Mouse (Mus musculus) small intestine, adult 2 months (tissue): ENCODE data around the gene Ifna6. TPM values are rescaled to one million over a fixed set of nuclear protein-coding genes. Genes with fewer than 3 reads are reported as not detected.
A peak's percentile ranks its signal among the peaks of the same experiment; 100 is the strongest.

Experiments
- H3K27ac ChIP-seq: fragments of 200-500 bp; 2 replicates; pipeline ENCODE4 v1.5.1; 2012; ENCODE audit warnings: low read depth, low read length, control low read depth, inconsistent platforms; ENCODE audit not compliant: insufficient read depth
- H3K27me3 ChIP-seq: fragments of 200-500 bp; 2 replicates; pipeline ENCODE4 v1.6.1; 2012; ENCODE audit warnings: mild to moderate bottlenecking, moderate library complexity, low read length, inconsistent platforms; ENCODE audit not compliant: control insufficient read depth, insufficient read depth
- H3K36me3 ChIP-seq: fragments of 200-500 bp; 2 replicates; pipeline ENCODE4 v1.6.1; 2012; ENCODE audit warnings: mild to moderate bottlenecking, low read length, control low read depth, inconsistent platforms; ENCODE audit not compliant: control insufficient read depth, insufficient read depth
- H3K4me1 ChIP-seq: fragments of 200-500 bp; 2 replicates; pipeline ENCODE4 v1.6.1; 2012; ENCODE audit warnings: low read length, inconsistent platforms, mixed read lengths; ENCODE audit not compliant: control insufficient read depth, insufficient read depth, insufficient read length
- H3K4me3 ChIP-seq: fragments of 200-500 bp; 2 replicates; pipeline ENCODE4 v1.5.1; 2012; ENCODE audit warnings: low read depth, mild to moderate bottlenecking, control low read depth, inconsistent platforms, low read length, moderate library complexity
- CTCF ChIP-seq: fragments of 200-500 bp; IDR thresholded peaks from 2 replicates; pipeline ENCODE4 v1.5.1; 2012; ENCODE audit warnings: low read depth, mild to moderate bottlenecking, control low read depth, inconsistent platforms, low read length, moderate library complexity, mixed read lengths; ENCODE audit not compliant: insufficient replicate concordance, insufficient read length; ENCODE audit errors: extremely low read depth
- POLR2A ChIP-seq: fragments of 200-500 bp; IDR thresholded peaks from 2 replicates; pipeline ENCODE4 v1.6.1; 2012; ENCODE audit warnings: low read depth, mild to moderate bottlenecking, control low read depth, inconsistent platforms, low read length, moderate library complexity
- WGBS: fragments of 180-500 bp; shearing (Covaris S2); methylation state at CpG from one replicate; pipeline ENCODE4 v1.1.7; 2018; 5-methylcytosine and 5-hydroxymethylcytosine counted together
- polyA plus RNA-seq: library from polyadenylated mRNA; depleted of rRNA; stranded (reverse); fragments of >200 nt; gene quantifications from 2 replicates; pipeline ENCODE4 v1.2.3, GENCODE M21; 2012; rRNA removed

The Ifna6 gene
- polyA plus RNA-seq, 1 experiment = not detected

GRCm38 (mm10) chr4:88875435-88876095 lies 48.3 kb downstream of the Ifna6 start:
- 50% methylated on average over 4 of the region's 4 CpGs for WGBS
- Histone ChIP-seq H3K27ac (peak overlapping the region; percentile 7; the same call in 1 of the 2 replicates), H3K36me3 (no peaks in the 10 kb centered on the region), H3K27me3 (no peaks in the 10 kb centered on the region), H3K4me3 (no peak overlapping the region), H3K4me1 (peaks cover 13% of the 10 kb centered on the region; the same call in 1 of the 2 replicates)
- TF ChIP-seq CTCF (no peak), POLR2A (no peak)

- no peak overlapping the region for H3K4me3 ChIP-seq
- 77% methylated on average over 4 of the region's 4 CpGs for WGBS
- H3K27ac ChIP-seq = peak overlapping the region; percentile 46; the same call in 1 of the 2 replicates
- H3K36me3 ChIP-seq = no peaks in the 10 kb centered on the region
- H3K4me1 ChIP-seq = peaks cover 13% of the 10 kb centered on the region; the same call in 1 of the 2 replicates
- no peak for TF ChIP-seq POLR2A
- no peaks in the 10 kb centered on the region for H3K27me3 ChIP-seq
Observed at GRCm38 (mm10) chr4:88876520-88876919, 49.3 kb downstream of the Ifna6 start.

Other genes starting within 250 kb of the Ifna6 start
- gene Ifna9, start 235.0 kb upstream of the Ifna6 start, polyA plus RNA-seq = not detected in 2 replicates
- not detected in 2 replicates for gene Ifna12, start 224.0 kb upstream of the Ifna6 start, polyA plus RNA-seq
- gene C87499, start 193.0 kb upstream of the Ifna6 start, polyA plus RNA-seq = not detected in 2 replicates
- not detected in 2 replicates for gene Ifna13, start 183.0 kb upstream of the Ifna6 start, polyA plus RNA-seq
- not detected in 2 replicates for gene Ifna16, start 150.5 kb upstream of the Ifna6 start, polyA plus RNA-seq
- gene Ifna2, start 143.5 kb upstream of the Ifna6 start, polyA plus RNA-seq = not detected in 2 replicates
- gene Ifnab, start 136.1 kb upstream of the Ifna6 start, polyA plus RNA-seq = not detected in 2 replicates
- 0.68 TPM in 1 of 2 replicates, not detected in the other for gene Gm26566, start 105.6 kb upstream of the Ifna6 start, polyA plus RNA-seq
- gene Klhl9, start 105.0 kb upstream of the Ifna6 start, polyA plus RNA-seq = 6.5 and 11.3 TPM in 2 replicates
- not detected in 2 replicates for gene Gm13271, start 72.5 kb upstream of the Ifna6 start, polyA plus RNA-seq
- 0.08 TPM in 2 replicates for gene Gm13283, start 67.3 kb upstream of the Ifna6 start, polyA plus RNA-seq
- not detected in 2 replicates for gene Gm13290, start 53.6 kb upstream of the Ifna6 start, polyA plus RNA-seq
- not detected in 2 replicates for gene Gm13289, start 50.5 kb upstream of the Ifna6 start, polyA plus RNA-seq
- gene Gm13272, start 47.6 kb upstream of the Ifna6 start, polyA plus RNA-seq = not detected in 2 replicates
- gene Ifnz, start 45.3 kb upstream of the Ifna6 start, polyA plus RNA-seq = not detected in 2 replicates
- not detected in 2 replicates for gene Gm13276, start 41.7 kb upstream of the Ifna6 start, polyA plus RNA-seq
- gene Gm13277, start 38.8 kb upstream of the Ifna6 start, polyA plus RNA-seq = not detected in 2 replicates
- not detected in 2 replicates for gene Gm13278, start 35.9 kb upstream of the Ifna6 start, polyA plus RNA-seq
- gene Gm13275, start 32.9 kb upstream of the Ifna6 start, polyA plus RNA-seq = not detected in 2 replicates
- gene Gm13279, start 30.0 kb upstream of the Ifna6 start, polyA plus RNA-seq = not detected in 2 replicates
- gene Gm13285, start 27.8 kb upstream of the Ifna6 start, polyA plus RNA-seq = not detected in 2 replicates
- gene Gm13287, start 24.2 kb upstream of the Ifna6 start, polyA plus RNA-seq = not detected in 2 replicates
- not detected in 2 replicates for gene Gm13288, start 21.9 kb upstream of the Ifna6 start, polyA plus RNA-seq
- gene Ifna7, start 11.2 kb upstream of the Ifna6 start, polyA plus RNA-seq = not detected in 2 replicates
- not detected in 2 replicates for gene Ifna11, start 7.5 kb upstream of the Ifna6 start, polyA plus RNA-seq
- not detected in 2 replicates for gene Ifna5, start 8.1 kb downstream of the Ifna6 start, polyA plus RNA-seq
- not detected in 2 replicates for gene Ifna4, start 14.4 kb downstream of the Ifna6 start, polyA plus RNA-seq
- gene Ifna1, start 22.7 kb downstream of the Ifna6 start, polyA plus RNA-seq = not detected in 2 replicates
- 0.42 TPM in 1 of 2 replicates, not detected in the other for gene Ifne, start 52.8 kb downstream of the Ifna6 start, polyA plus RNA-seq